Mouse (Mus musculus) megakaryocyte, embryonic 14.5 days (primary cell): ENCODE measurements around the gene Exoc2.

ENCODE experiments used
- FLI1 ChIP-seq: IDR thresholded peaks from 2 replicates; pipeline ENCODE4 v1.6.1; 2012; ENCODE audit warnings: low read length, inconsistent platforms, mixed read lengths
- GATA1 ChIP-seq: IDR thresholded peaks from 3 replicates; pipeline ENCODE4 v1.6.1; 2012; ENCODE audit warnings: mixed read lengths, low read length, inconsistent platforms, borderline replicate concordance

- TF ChIP-seq GATA1 (no peak), FLI1 (no peak)
Measured at GRCm38 (mm10) chr13:30902286-30902685, 71.6 kb downstream of the Exoc2 start.
